Mouse (Mus musculus) c-Kit-positive CD71-positive TER-119-positive erythroid progenitor cells, embryonic 14.5 days (primary cell): ENCODE results near the gene Prkab2.

ENCODE experiments used
- DNase-seq: peaks from one replicate; pipeline ENCODE4 v3.0.0-alpha.2; 2013; ENCODE audit warnings: low spot score

Prkab2 gene

GRCm38 (mm10) chr3:97649469-97649868 lies 8.5 kb upstream of the Prkab2 start:
- no peak for DNase-seq

DNA sequence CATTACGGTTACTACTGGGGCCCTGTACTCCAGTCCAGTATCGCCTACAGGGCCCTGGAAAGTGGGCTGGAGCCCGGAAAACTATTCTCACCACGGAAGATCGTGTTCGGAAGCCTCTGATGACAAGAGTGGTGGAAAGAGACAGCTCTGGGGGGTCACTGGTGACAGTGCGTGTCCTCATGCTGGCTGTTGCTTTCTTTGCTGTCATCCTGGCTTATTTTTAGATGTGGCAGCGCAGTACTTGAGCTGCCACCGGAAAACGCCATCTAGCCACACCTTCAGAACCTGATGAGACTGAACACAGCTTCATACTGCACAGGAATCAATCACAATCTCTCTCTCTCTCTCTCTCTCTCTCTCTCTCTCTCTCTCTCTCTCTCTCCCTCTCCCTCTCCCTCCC lies 6.4 kb upstream of the Prkab2 start:
- no peak for DNase-seq

GRCm38 (mm10) chr3:97653781-97654180 lies 4.2 kb upstream of the Prkab2 start:
- DNase-seq = no peak

- DNase-seq = peak; percentile 33
Observed at GRCm38 (mm10) chr3:97654901-97655300, 3.1 kb upstream of the Prkab2 start.

GRCm38 (mm10) chr3:97658426-97659193 lies 617 bp downstream of the Prkab2 start:
- no peak for DNase-seq

DNA sequence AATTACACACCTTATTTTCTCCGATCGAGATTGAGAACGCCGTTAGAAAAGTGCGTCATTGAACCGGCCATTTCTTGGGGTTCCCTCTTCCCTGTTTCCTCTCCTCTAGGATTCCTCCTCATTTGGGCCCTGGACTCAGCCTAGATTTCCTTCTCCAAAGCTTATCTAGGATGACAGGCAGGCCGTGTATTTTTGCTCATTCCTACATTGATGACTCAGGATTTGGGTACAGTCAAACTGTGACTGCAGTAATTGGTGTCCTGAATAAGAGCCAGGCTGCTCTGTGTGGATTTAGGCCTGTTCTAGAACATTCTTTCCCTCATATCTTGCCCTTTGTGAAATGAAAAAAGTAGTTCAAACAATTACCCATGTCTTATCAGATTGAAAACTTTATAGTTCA lies 1.8 kb downstream of the Prkab2 start:
- DNase-seq = no peak

- DNase-seq = no peak
Observed at GRCm38 (mm10) chr3:97661206-97661605, 3.2 kb downstream of the Prkab2 start.

DNA sequence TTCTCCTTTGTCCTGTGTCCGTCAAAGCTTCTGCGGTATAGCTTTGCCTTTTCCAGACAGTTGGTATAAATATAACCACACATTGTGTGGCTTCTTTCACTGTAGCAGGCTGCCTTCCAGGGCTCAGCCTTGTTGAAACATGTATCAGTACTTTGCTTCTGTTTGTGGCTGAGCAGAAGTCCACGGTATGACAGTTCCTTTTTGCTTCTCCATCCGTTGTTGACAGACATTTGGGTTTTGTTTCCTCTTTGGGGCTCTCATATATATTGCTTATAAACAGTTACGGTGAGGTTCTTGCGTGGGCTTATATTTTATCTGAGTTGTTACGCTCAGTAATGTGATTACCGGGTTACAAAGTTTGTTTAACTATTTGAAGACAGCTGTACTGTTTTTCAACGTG lies 7.5 kb downstream of the Prkab2 start:
- DNase-seq = no peak

DNA sequence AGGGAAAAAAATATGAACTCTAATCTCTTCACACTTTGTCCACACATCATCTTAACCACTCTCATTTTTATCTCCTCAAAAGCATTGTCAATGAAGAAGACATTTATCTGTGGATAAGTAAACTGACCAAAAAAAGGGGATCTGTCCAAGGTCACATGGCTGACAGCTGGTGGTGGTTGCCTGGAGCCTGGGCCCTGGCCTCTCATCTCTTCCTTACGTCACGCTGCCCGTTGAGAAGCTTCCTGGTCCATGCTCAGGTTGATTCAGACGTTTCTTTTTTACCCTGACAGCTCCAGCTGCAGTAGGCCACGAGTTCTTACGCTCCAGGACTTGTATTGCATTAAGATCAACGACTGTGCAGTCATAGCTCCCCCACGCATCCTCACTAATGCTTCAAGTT lies 8.2 kb downstream of the Prkab2 start:
- no peak for DNase-seq

DNA sequence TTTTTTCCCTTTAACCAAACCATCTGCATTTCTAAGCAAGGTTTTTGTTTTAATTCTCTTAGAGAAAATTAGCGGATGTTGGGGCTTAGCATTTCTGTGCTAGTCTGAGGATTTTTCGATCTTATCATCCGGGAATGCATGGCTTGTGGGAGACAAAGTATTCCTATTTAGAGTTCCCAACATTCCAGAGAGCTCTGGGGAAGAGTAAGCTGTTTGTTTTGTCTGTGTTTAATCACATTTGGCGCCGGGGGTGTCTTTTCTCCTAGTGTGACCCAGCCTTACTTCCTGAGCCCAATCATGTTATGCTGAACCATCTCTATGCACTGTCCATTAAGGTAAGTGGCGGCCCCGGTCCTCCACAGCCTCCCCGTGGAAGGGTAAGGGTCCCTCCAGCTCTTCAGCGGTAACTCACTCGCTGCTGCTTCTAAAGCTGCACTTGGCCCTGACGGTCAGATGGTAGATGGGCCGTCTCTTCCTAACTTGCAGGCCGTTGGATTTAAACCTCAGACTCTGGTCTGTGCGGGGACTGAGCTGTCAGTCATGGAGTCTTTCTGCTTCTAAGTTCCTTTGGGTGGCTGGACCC lies 9.2 kb downstream of the Prkab2 start:
- DNase-seq = no peak

DNA sequence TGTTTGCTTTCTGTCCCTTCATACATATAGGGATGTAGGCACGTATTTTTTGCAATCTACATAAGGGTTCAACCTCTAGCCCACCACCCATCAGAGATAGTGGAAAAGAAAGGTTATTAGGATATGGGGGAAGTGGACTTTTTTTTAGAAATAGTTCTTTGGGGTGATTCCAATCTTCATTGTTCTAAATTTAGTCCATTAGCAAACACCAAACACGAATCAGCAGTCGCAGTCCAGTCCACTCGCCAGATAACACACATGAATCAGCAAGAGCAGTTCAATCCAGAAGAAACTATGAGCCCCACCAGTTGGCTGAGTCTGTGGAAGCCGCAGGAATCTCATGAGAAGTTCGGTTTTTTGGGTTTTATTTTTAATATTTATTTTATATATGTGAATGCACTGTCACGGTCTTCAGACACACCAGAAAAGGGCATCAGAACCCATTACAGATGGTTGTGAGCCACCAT lies 16.7 kb downstream of the Prkab2 start, which contains the start of gene Gm17651:
Gene Gm17651 (minus strand): TSS at position 51 of the 467 bp plus-strand sequence.
- no peak for DNase-seq

DNA sequence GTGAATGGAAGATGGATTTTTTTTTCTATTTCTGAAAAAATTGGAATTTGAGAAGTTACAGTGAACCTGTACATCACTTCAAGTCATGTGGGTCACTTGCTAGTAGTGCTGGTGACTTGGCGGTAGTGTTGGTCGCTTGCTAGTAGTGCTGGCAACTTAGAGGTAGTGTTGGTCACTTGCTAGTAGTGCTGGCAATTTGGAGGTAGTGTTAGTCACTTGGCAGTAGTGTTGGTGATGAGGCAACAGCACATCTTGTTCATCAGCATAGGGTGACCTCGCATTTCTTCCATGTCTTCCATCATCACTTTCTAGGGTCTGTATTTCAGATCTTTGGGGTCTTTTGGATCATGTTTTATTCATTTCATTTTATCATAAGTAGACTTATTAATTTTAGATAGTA lies 18.1 kb downstream of the Prkab2 start:
- DNase-seq = no peak

DNA sequence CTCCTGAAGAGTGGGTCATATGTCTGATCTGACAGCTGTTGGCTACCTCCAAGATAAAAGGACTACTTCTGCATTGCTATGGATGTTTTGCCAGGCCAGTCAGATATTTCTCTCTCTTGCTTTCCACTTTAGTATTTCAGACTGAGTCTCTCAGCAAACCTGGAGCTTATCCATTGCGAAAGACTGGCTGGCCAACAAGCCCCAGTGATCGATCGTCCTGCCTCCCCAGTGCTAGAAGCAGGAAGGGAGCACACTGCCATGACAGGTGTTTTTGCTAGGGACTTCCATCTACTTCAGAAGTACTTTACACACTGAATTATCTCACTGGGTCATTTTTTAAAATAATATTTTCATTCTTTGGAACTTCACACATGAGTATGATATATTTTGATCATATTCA lies 20.4 kb downstream of the Prkab2 start:
- DNase-seq = no peak

- DNase-seq = peak; percentile 73
Observed at GRCm38 (mm10) chr3:97680631-97681320, 22.8 kb downstream of the Prkab2 start.

DNA sequence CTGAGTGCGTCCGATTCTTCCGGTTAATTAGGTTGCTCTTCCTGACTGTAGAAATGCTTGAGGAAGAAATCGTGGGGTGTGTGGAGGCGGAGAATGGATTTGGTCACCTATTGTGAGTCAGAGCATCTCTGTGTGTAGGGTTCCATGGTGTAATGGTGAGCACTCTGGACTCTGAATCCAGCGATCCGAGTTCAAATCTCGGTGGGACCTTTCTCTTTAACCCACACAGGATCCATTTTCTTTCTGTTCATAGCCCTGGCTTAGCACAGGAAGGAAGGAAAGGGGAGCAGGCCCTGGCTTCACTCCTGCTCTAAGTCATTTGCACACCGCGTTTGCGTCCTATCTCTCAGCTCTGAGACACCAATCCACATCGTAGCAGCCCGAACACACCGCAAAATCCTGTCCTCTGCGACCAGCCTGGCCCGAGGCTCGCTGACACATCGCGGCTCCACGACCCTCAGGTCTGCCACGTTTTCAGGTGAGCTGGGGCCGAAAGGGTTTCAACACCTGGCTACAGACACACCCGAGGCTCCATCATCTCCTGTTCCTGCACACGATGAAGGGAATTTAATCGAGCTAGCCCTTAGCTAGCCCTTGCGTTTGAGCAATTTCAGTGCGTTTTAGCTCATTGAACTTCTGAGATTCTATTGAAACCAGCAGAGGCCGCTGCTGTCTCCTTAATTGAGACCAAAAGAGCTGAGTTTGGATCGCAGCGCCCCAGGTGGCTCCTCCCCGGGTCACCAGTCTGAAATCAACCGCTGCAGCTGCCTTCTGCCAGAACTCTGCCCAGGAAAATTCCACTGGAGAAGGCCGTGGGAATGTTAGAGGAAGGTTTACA lies 23.5 kb downstream of the Prkab2 start:
- DNase-seq = peak; percentile 56

DNA sequence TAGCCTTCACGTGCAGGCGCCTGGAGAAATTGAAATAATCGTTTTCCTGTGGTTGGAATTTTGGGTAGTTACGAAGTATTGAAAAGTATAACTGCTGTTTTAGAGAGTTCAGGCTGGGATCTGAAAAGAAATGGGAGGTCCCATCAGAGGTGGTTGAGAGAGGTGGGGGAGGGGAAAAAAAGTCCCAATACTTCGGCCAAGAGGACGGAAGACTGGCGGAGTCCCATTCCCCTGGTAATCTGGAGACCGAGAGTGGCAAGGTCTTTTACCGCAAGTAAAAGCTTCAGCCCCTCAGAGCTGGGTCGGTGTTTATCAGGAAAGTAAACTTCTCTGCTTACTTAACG lies 24.1 kb downstream of the Prkab2 start:
- no peak for DNase-seq

DNA sequence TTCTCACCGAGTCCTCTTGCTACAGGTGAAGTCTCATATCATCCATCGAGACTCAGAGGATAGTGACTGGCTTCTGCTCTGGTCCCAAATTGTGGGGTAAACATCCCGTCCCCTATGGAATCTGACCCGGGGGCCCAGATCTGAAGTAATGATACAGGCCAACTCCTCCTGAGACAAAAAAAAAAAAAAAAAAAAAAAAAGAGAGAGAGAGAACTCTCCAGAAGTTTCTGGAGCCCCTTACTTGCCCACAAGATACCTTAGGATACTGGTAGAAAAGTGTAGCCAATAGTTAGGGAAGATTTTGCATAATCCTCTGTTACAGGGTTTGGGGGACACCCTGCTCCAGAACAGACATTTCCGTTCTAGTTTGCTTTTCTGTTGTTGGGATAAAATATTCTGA lies 24.6 kb downstream of the Prkab2 start:
- no peak for DNase-seq

- DNase-seq = no peak
Observed at GRCm38 (mm10) chr3:97683560-97684195, 25.7 kb downstream of the Prkab2 start.

DNA sequence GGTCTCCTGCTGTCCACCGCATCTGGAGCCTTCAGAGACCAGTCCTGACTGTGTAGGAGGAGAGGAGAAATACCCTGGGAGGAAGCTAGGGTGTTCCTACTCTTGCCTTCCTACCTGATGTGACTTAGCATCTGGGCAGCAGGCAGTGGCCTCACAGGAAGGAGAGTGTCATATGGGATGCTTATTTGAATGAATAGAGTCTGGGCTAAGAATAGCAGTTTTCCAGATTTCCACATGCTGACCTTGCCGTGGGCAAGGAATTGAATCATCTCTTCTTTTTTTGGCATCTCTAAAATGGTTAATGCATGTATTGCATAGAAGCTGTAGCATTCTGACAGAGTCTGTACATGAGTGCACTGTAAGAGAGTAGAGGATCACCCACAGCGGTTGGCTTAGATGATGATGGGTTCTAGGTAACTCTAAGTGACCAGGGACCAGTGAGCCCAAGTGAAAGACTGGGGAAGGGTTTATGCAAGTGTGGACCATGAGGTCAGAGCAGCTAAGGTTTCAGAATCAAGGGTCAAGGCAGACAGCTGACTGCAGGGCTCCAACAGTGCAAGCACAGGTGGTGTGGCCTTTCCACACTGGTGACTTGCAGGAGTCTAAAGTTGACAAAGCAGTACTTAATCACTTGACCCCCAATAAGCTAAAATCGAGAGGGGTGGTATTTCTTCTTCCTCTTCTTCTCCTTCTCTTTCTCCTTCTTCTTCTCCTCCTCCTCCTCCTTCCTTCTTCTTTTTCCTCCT lies 28.6 kb downstream of the Prkab2 start:
- no peak for DNase-seq

DNA sequence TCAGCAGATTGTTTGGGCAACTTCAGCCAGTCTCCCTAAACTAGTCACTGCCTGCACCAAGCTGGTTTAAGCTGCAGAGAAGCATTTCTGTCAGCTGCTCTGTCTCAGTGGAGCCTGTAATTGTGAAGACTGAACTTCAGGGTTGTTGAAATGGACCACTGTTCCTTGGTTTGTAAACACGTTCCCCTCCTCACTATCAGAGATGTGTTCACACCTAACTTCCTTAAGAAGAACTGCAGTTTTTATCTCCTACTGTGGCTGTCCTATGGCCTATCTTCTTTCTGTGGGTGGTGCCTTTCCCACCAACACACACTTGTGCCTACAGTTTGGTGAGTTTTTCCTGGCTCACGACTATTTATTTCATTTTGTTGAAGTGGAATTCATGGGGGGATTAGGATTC lies 31.3 kb downstream of the Prkab2 start:
- no peak for DNase-seq

DNA sequence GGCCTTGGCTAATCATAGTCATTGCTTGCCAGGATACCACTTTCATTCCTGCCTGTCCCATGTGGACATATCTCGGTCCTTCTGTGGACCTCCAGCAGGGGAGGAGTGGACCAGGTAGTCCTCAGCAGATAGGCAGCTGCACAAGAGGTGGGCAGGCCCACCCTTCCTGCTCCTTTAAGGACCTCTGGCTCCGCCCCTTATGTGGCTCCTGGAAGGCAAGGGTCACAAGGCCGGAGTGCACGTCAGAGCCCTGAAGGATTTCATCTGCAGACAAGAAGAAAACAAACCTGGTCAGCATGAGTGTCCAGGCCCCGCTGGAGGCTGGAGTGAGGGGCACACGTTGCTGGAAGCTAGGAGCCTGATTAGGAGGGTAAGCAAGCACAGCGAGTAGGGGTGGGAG lies 32.6 kb downstream of the Prkab2 start:
- no peak for DNase-seq
